Mouse (Mus musculus) embryonic fibroblast, embryonic 13.5 days (primary cell): ENCODE measurements around the gene Mgat5.

Experiments
- CTCF ChIP-seq: IDR thresholded peaks from 2 replicates; pipeline ENCODE4 v1.5.1; 2011; ENCODE audit warnings: mild to moderate bottlenecking, control low read depth, low read length, moderate library complexity, borderline replicate concordance; ENCODE audit not compliant: insufficient read depth
- POLR2A ChIP-seq: IDR thresholded peaks from 2 replicates; pipeline ENCODE4 v1.6.1; 2011; ENCODE audit warnings: low read depth, mild to moderate bottlenecking, control low read depth, low read length, moderate library complexity

DNA sequence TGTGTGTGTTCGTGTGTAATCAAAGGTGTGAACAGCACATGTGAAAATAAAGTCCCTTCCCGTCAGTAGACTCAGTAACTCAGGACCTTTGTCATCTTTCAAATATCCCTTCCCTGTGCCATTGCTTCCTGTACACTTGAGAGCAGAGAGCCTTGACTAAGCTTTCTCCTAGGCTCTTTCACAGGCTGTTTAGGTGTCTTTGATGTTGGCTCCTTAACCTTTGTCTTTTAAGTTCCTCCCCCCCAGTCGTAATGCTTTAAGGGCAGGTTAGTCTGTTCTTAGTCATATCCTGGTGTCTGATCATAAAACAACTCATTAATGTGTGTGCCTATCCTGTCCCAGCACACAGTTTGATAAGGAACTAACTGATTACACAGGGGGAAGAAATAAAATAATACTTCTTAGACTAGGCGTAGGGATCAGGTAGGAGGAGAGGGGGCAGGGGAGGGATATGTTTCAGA, 28.4 kb downstream of the Mgat5 start:
- TF ChIP-seq CTCF, result no peak
- no peak for TF ChIP-seq POLR2A
